Mouse (Mus musculus) C2C12 (cell line): ENCODE measurements at regions not wholly inside any gene's neighbourhood (a gene's known extent, or its start where the extent isn't known, plus 50 kb on each side); places are given as distances from the start of the nearest gene placed in this dataset.

Experiments
- H3K27me3 ChIP-seq: one replicate; pipeline ENCODE4 v1.6.1; 2011; ENCODE audit not compliant: control insufficient read depth, insufficient read depth, insufficient read length
- H3K36me3 ChIP-seq: one replicate; pipeline ENCODE4 v1.6.1; 2011; ENCODE audit not compliant: control insufficient read depth, insufficient read depth
- H3K4me3 ChIP-seq: one replicate; pipeline ENCODE4 v1.5.1; 2011; ENCODE audit warnings: mild to moderate bottlenecking, control low read depth; ENCODE audit not compliant: poor library complexity, insufficient read depth, severe bottlenecking
- H3K79me2 ChIP-seq: one replicate; pipeline ENCODE4 v1.6.1; 2011; ENCODE audit not compliant: control insufficient read depth, insufficient read depth
- H3K79me3 ChIP-seq: one replicate; pipeline ENCODE4 v1.6.1; 2011; ENCODE audit warnings: low read depth, control low read depth
- H3ac ChIP-seq: one replicate; pipeline ENCODE3; 2011; ENCODE audit warnings: low read depth; ENCODE audit not compliant: control insufficient read depth, insufficient read length
- CEBPB ChIP-seq: IDR thresholded peaks from one replicate; pipeline ENCODE4 v1.6.1; 2011; ENCODE audit warnings: low read depth, mild to moderate bottlenecking, control low read depth, moderate library complexity
- CTCF ChIP-seq: IDR thresholded peaks from one replicate; pipeline ENCODE4 v1.5.1; 2011; ENCODE audit not compliant: control insufficient read depth, insufficient read depth, insufficient read length
- FOSL1 ChIP-seq: IDR thresholded peaks from one replicate; pipeline ENCODE4 v1.8.0; 2011; ENCODE audit warnings: mild to moderate bottlenecking, low read length; ENCODE audit not compliant: poor library complexity, insufficient read depth, severe bottlenecking
- MAX ChIP-seq: IDR thresholded peaks from one replicate; pipeline ENCODE4 v1.6.1; 2011; ENCODE audit warnings: mild to moderate bottlenecking, control low read depth
- MYOD1 ChIP-seq: IDR thresholded peaks from one replicate; pipeline ENCODE4 v1.6.1; 2011; ENCODE audit warnings: low read depth; ENCODE audit not compliant: control insufficient read depth, insufficient read length
- MYOG ChIP-seq: IDR thresholded peaks from one replicate; pipeline ENCODE4 v1.6.1; 2011; ENCODE audit not compliant: control insufficient read depth, insufficient read length; ENCODE audit errors: extremely low read depth
- USF1 ChIP-seq: IDR thresholded peaks from one replicate; pipeline ENCODE4 v1.6.1; 2011; ENCODE audit warnings: low read depth, mild to moderate bottlenecking, control low read depth, moderate library complexity

- H3K27me3 ChIP-seq, result no peaks in the 10 kb centered on the region
- TF ChIP-seq CEBPB (no peak), USF1 (no peak), MYOG (no peak), CTCF (no peak), MYOD1 (no peak), MAX (no peak), FOSL1 (no peak)
- no peak overlapping the region for H3K4me3 ChIP-seq
- H3K36me3 ChIP-seq, result no peaks in the 10 kb centered on the region
- H3ac ChIP-seq, result no peak overlapping the region
- no peaks in the 10 kb centered on the region for H3K79me3 ChIP-seq
- no peaks in the 10 kb centered on the region for H3K79me2 ChIP-seq
These were observed 133.8 kb downstream of the Mylk4 start for GRCm38 (mm10) chr13:32649982-32650381.

- Histone ChIP-seq H3ac (no peak overlapping the region), H3K27me3 (no peaks in the 10 kb centered on the region), H3K79me2 (no peaks in the 10 kb centered on the region), H3K4me3 (no peak overlapping the region), H3K79me3 (no peaks in the 10 kb centered on the region), H3K36me3 (no peaks in the 10 kb centered on the region)
- TF ChIP-seq MYOD1, result no peak
- TF ChIP-seq CEBPB, result no peak
- TF ChIP-seq USF1, result no peak
- no peak for TF ChIP-seq FOSL1
- TF ChIP-seq CTCF, result no peak
- TF ChIP-seq MAX, result no peak
- no peak for TF ChIP-seq MYOG
These were observed 140.6 kb downstream of the Mylk4 start for GRCm38 (mm10) chr13:32643030-32643750.

- no peak for TF ChIP-seq FOSL1
- no peak for TF ChIP-seq MAX
- no peak for TF ChIP-seq USF1
- no peak for TF ChIP-seq MYOD1
- TF ChIP-seq MYOG, result no peak
- TF ChIP-seq CTCF, result no peak
- no peak for TF ChIP-seq CEBPB
- H3K79me3 ChIP-seq, result no peaks in the 10 kb centered on the region
- no peak overlapping the region for H3ac ChIP-seq
- no peaks in the 10 kb centered on the region for H3K36me3 ChIP-seq
- no peaks in the 10 kb centered on the region for H3K27me3 ChIP-seq
- H3K4me3 ChIP-seq, result no peak overlapping the region
- H3K79me2 ChIP-seq, result no peaks in the 10 kb centered on the region
These were observed 142.8 kb downstream of the Mylk4 start for GRCm38 (mm10) chr13:32640941-32641340.

GRCm38 (mm10) chr13:32630122-32630732 lies 153.5 kb downstream of the Mylk4 start:
- Histone ChIP-seq H3K27me3 (no peaks in the 10 kb centered on the region), H3K36me3 (no peaks in the 10 kb centered on the region), H3K79me3 (no peaks in the 10 kb centered on the region), H3ac (no peak overlapping the region), H3K4me3 (no peak overlapping the region), H3K79me2 (no peaks in the 10 kb centered on the region)
- no peak for TF ChIP-seq MAX
- TF ChIP-seq CEBPB, result no peak
- TF ChIP-seq MYOD1, result peak; percentile 8

- Histone ChIP-seq H3ac (no peak overlapping the region), H3K79me2 (no peaks in the 10 kb centered on the region), H3K27me3 (no peaks in the 10 kb centered on the region), H3K4me3 (no peak overlapping the region), H3K79me3 (no peaks in the 10 kb centered on the region), H3K36me3 (no peaks in the 10 kb centered on the region)
- TF ChIP-seq CEBPB, result no peak
- TF ChIP-seq MYOD1, result no peak
These were observed 169.8 kb downstream of the Mylk4 start for GRCm38 (mm10) chr13:32613916-32614315.

GRCm38 (mm10) chr13:32611551-32612295 lies 172.0 kb downstream of the Mylk4 start:
- Histone ChIP-seq H3ac (no peak overlapping the region), H3K79me2 (no peaks in the 10 kb centered on the region), H3K36me3 (no peaks in the 10 kb centered on the region), H3K27me3 (no peaks in the 10 kb centered on the region), H3K79me3 (no peaks in the 10 kb centered on the region), H3K4me3 (no peak overlapping the region)
- TF ChIP-seq USF1 (peak; percentile 69), CTCF (no peak), MYOD1 (no peak)
